ENCODE assay signal across 17 mouse cellular contexts in the genomic region with DNA sequence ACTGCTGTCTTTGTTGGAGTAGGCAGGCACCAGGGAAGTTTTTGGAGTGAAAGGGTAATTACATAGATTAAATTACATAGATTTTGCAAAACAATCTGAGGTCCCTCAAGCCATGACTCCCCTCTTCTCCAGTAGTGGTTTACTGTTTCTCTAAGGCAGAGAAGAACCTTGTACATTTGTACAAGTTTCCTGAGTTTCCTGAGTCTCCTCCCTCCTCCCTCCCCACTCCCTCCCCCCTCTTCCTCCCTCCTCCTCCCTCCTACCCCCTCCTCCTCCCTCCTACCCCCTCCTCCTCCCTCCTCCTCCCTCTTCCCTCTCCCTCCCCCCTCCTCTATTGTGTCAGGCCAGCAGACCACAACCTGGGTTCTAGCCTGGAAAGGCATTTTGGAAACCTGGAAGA. TPM values are rescaled to one million over a fixed set of nuclear protein-coding genes. Genes with fewer than 3 reads are reported as not detected.
A peak's percentile ranks its signal among the peaks of the same experiment; 100 is the strongest.
DNase-seq lines count a peak whose midpoint lies in the region; ATAC-seq and TF ChIP-seq lines count a peak whose summit lies in the region.
"Had no signal": no experiment of that assay in that cellular context is flagged by ENCODE, and none has a peak within 500 bp of the region (broad histone marks: within the 10 kb centered on the region; RNA-seq: fewer than 3 reads in every experiment).

No protein-coding gene starts in this region.

- H3K4me3 ChIP-seq in kidney, embryonic 15.5 days (replicated peaks), result no peak overlapping the region
- H3K4me3 ChIP-seq in ES-Bruce4 (ENCODE audit: low read depth, low read length), result no peak overlapping the region
- no peak overlapping the region for H3K4me3 ChIP-seq in ES-E14 (ENCODE audit: insufficient read depth in 1 of 2, low read depth in 1 of 2, low read length in 2 of 2, poor library complexity in 1 of 2, severe bottlenecking in 1 of 2)
- H3K4me3 ChIP-seq in embryonic facial prominence, embryonic 14.5 days (ENCODE audit: low read depth, low read length), result no peak overlapping the region
- H3K4me3 ChIP-seq: forebrain, embryonic 13.5 days; heart, embryonic 15.5 days; hindbrain, embryonic 10.5 days; intestine, embryonic 15.5 days had no signal

- H3K27ac ChIP-seq in kidney, embryonic 15.5 days, result 0 out of 2 replicates have a peak overlapping the region, but pooled peaks have one; percentile 48
- peak overlapping the region; percentile 53 for H3K27ac ChIP-seq in ES-Bruce4 (ENCODE audit: insufficient read depth, low read length)
- peak overlapping the region; percentile 36; the same call in 1 of the 2 replicates for H3K27ac ChIP-seq in ES-E14 (ENCODE audit: insufficient read depth, low read depth, low read length, poor library complexity, severe bottlenecking)
- H3K27ac ChIP-seq in embryonic facial prominence, embryonic 14.5 days (replicated peaks; ENCODE audit: low read depth, low read length), result no peak overlapping the region
- H3K27ac ChIP-seq: forebrain, embryonic 13.5 days; heart, embryonic 15.5 days; hindbrain, embryonic 10.5 days; hindbrain, embryonic 14.5 days; intestine, embryonic 15.5 days had no signal

- no peak for TF ChIP-seq EP300 in ES-Bruce4 (IDR thresholded peaks at IDR 0.05; ENCODE audit: insufficient read depth, low read depth, low read length)

- peaks cover 9% of the 10 kb centered on the region; the same call in 1 of the 2 replicates for H3K4me1 ChIP-seq in kidney, embryonic 15.5 days
- no peaks in the 10 kb centered on the region for H3K4me1 ChIP-seq in ES-Bruce4 (ENCODE audit: control insufficient read depth, insufficient read depth, low read length)
- H3K4me1 ChIP-seq in ES-E14 (ENCODE audit: control insufficient read depth in 2 of 2, insufficient read depth in 2 of 2, low read length in 2 of 2, poor library complexity in 1 of 2), result peaks cover 2 to 7% of the 10 kb centered on the region in 2 experiments; a peak in 2 of 4 replicates
- peaks cover 3% of the 10 kb centered on the region; the same call in 1 of the 2 replicates for H3K4me1 ChIP-seq in embryonic facial prominence, embryonic 14.5 days (ENCODE audit: control insufficient read depth, insufficient read depth, low read length)
- H3K4me1 ChIP-seq: intestine, embryonic 15.5 days had no signal

- no peaks in the 10 kb centered on the region for H3K9me3 ChIP-seq in kidney, embryonic 15.5 days (replicated peaks)
- H3K9me3 ChIP-seq in ES-Bruce4 (replicated peaks; ENCODE audit: control insufficient read depth, insufficient read depth, low read length, poor library complexity, severe bottlenecking) (no peaks in the 10 kb centered on the region), ES-E14 (ENCODE audit: control insufficient read depth, insufficient read depth, low read depth, low read length) (no peaks in the 10 kb centered on the region)
- no peaks in the 10 kb centered on the region for H3K9me3 ChIP-seq in embryonic facial prominence, embryonic 14.5 days (ENCODE audit: control insufficient read depth, low read length)
- H3K9me3 ChIP-seq: forebrain, embryonic 13.5 days; heart, embryonic 15.5 days; hindbrain, embryonic 10.5 days; intestine, embryonic 15.5 days had no signal

- TF ChIP-seq POLR2A in ES-Bruce4 (IDR thresholded peaks at IDR 0.05; ENCODE audit: insufficient read depth, low read length), result no peak

- no peaks in the 10 kb centered on the region for H3K36me3 ChIP-seq in kidney, embryonic 15.5 days
- H3K36me3 ChIP-seq in ES-Bruce4 (ENCODE audit: control insufficient read depth, insufficient read depth, low read length, poor library complexity, severe bottlenecking) (no peaks in the 10 kb centered on the region), ES-E14 (ENCODE audit: control insufficient read depth, insufficient read depth, low read length, poor library complexity, severe bottlenecking) (no peaks in the 10 kb centered on the region; the same call in 1 of the 2 replicates)
- no peaks in the 10 kb centered on the region for H3K36me3 ChIP-seq in embryonic facial prominence, embryonic 14.5 days (ENCODE audit: control insufficient read depth, insufficient read depth, low read length)
- H3K36me3 ChIP-seq: heart, embryonic 15.5 days; hindbrain, embryonic 10.5 days; intestine, embryonic 15.5 days had no signal

- in situ Hi-C loops in ES-E14 (cut with MboI; ENCODE audit: low sequenced_read_pairs in 2 of 2, unreplicated experiment in 2 of 2), result no loop called here

- TF ChIP-seq CTCF in ES-Bruce4 (IDR thresholded peaks at IDR 0.05; ENCODE audit: low read depth, low read length), result no peak

- no peak for ATAC-seq in kidney, embryonic 15.5 days (replicated peaks; ENCODE audit: low FRiP score)
- ATAC-seq in embryonic facial prominence, embryonic 14.5 days (ENCODE audit: low read depth), result peak; percentile 13; the same call in 1 of the 2 replicates
- ATAC-seq: activated CD4-positive, CD25-positive, alpha-beta regulatory T cell, adult 4 months; forebrain, embryonic 13.5 days; intestine, embryonic 15.5 days had no signal

- no peak overlapping the region for H3K9ac ChIP-seq in kidney, embryonic 15.5 days
- H3K9ac ChIP-seq in ES-Bruce4 (ENCODE audit: low read depth, poor library complexity, severe bottlenecking), result no peak overlapping the region
- H3K9ac ChIP-seq in ES-E14 (ENCODE audit: insufficient read depth, low read depth, low read length, poor library complexity, severe bottlenecking), result no peak overlapping the region
- no peak overlapping the region for H3K9ac ChIP-seq in embryonic facial prominence, embryonic 14.5 days (ENCODE audit: low read depth, low read length)
- H3K9ac ChIP-seq: forebrain, embryonic 13.5 days; heart, embryonic 15.5 days; hindbrain, embryonic 14.5 days; intestine, embryonic 15.5 days had no signal

- no peaks in the 10 kb centered on the region for H3K27me3 ChIP-seq in kidney, embryonic 15.5 days
- no peaks in the 10 kb centered on the region for H3K27me3 ChIP-seq in ES-Bruce4 (ENCODE audit: control insufficient read depth, insufficient read depth, low read length, poor library complexity, severe bottlenecking)
- no peaks in the 10 kb centered on the region for H3K27me3 ChIP-seq in embryonic facial prominence, embryonic 14.5 days (replicated peaks; ENCODE audit: control insufficient read depth, insufficient read depth, low read length)
- H3K27me3 ChIP-seq: forebrain, embryonic 13.5 days; heart, embryonic 15.5 days; intestine, embryonic 15.5 days had no signal

- DNase-seq in kidney, postnatal 14 days, result no peak
- no peak for DNase-seq in ES-E14 (ENCODE audit: low read depth, low spot score)
- DNase-seq in embryonic facial prominence, embryonic 14.5 days (ENCODE audit: low spot score), result peak; percentile 24
- DNase-seq in testis, postnatal 14 days (ENCODE audit: low spot score), result no peak
- DNase-seq: adrenal gland, postnatal 14 days; cerebellum, adult 11-12 months; cerebellum, adult 9-11 months; gastrocnemius, postnatal 36 days; heart, adult 11 months had no signal

- no peak overlapping the region for H3K4me2 ChIP-seq in kidney, embryonic 15.5 days
- no peak overlapping the region for H3K4me2 ChIP-seq in embryonic facial prominence, embryonic 14.5 days (ENCODE audit: low read depth, low read length)
- H3K4me2 ChIP-seq: forebrain, embryonic 13.5 days; heart, embryonic 15.5 days; hindbrain, embryonic 14.5 days; intestine, embryonic 15.5 days had no signal

TF ChIP-seq in ES-E14, 5 proteins besides CTCF, POLR2A, EP300 and RAD21:
- TF ChIP-seq MAFK (IDR thresholded peaks at IDR 0.05; ENCODE audit: insufficient read depth, low read depth, low read length) (no peak), HCFC1 (IDR thresholded peaks at IDR 0.05; ENCODE audit: borderline replicate concordance, insufficient read depth, low read length) (no peak), ZC3H11A (IDR thresholded peaks at IDR 0.05; ENCODE audit: borderline replicate concordance, low read depth, low read length) (no peak), ZNF384 (IDR thresholded peaks at IDR 0.05; ENCODE audit: low read depth, low read length) (no peak), CHD2 (IDR thresholded peaks at IDR 0.05; ENCODE audit: low read depth, low read length) (no peak)
TF ChIP-seq in ES-E14: peak in this region for 0.

RNA-seq across cellular contexts. Expression of gene Eed, which starts 3.6 kb away (rescaled TPM):
- polyA plus RNA-seq in kidney, embryonic 15.5 days (2015; fragmentation: Nextera tagmentation; extraction: Ambion mirVana), result 68.5 and 75.9 TPM in 2 replicates
- 293 and 327 TPM in 2 replicates for polyA plus RNA-seq in ES-Bruce4 (2011; ENCODE audit: insufficient read depth, insufficient read length, low read depth, missing spikeins)
- 259 and 321 TPM in 2 replicates for total RNA-seq in ES-E14 (2012; rRNA removed)
- 62.8 and 64.7 TPM in 2 replicates for polyA plus RNA-seq in embryonic facial prominence, embryonic 14.5 days (2014; fragmentation: Nextera tagmentation; extraction: Ambion mirVana)

RNA-seq across cellular contexts. Expression of gene Hikeshi, which starts 43.4 kb away (rescaled TPM):
- 134 and 152 TPM in 2 replicates for polyA plus RNA-seq in kidney, embryonic 15.5 days (2015; fragmentation: Nextera tagmentation; extraction: Ambion mirVana)
- 63.0 and 64.7 TPM in 2 replicates for polyA plus RNA-seq in ES-Bruce4 (2011; ENCODE audit: insufficient read depth, insufficient read length, low read depth, missing spikeins)
- total RNA-seq in ES-E14 (2012; rRNA removed), result 117 and 127 TPM in 2 replicates
- polyA plus RNA-seq in embryonic facial prominence, embryonic 14.5 days (2014; fragmentation: Nextera tagmentation; extraction: Ambion mirVana), result 125 and 136 TPM in 2 replicates
